Mouse (Mus musculus): Measurements from ENCODE around the gene Gpd1. TPM values are rescaled to one million over a fixed set of nuclear protein-coding genes. Genes with fewer than 3 reads are reported as not detected.

The Gpd1 gene
- polyA plus RNA-seq, 1 experiment from 2014 or later, result 42.2 TPM

GRCm38 (mm10) chr15:99677089-99677488 lies 40.2 kb upstream of the Gpd1 start:
- Histone ChIP-seq H3K4me3 (ENCODE audit: low read depth, low read length) (no peak overlapping the region), H3K4me1 (ENCODE audit: control insufficient read depth, low read depth, low read length) (no peaks in the 10 kb centered on the region), H3K9ac (ENCODE audit: low read depth, low read length) (no peak overlapping the region), H3K4me2 (ENCODE audit: low read depth, low read length) (no peak overlapping the region), H3K36me3 (ENCODE audit: control insufficient read depth, insufficient read depth) (no peaks in the 10 kb centered on the region), H3K27me3 (ENCODE audit: control insufficient read depth, insufficient read depth, low read depth, low read length) (peaks cover 28% of the 10 kb centered on the region), H3K9me3 (replicated peaks; ENCODE audit: control insufficient read depth, low read length) (no peaks in the 10 kb centered on the region), H3K27ac (ENCODE audit: low read length) (no peak overlapping the region)
- no peak for ATAC-seq (ENCODE audit: low read depth)
- WGBS (ENCODE audit: insufficient replicate concordance), result 48% methylated on average over 8 of the region's 8 CpGs

GRCm38 (mm10) chr15:99678063-99678800 lies 39.1 kb upstream of the Gpd1 start:
- Histone ChIP-seq H3K4me2 (ENCODE audit: low read depth, low read length) (no peak overlapping the region), H3K36me3 (ENCODE audit: control insufficient read depth, insufficient read depth) (no peaks in the 10 kb centered on the region), H3K27me3 (ENCODE audit: control insufficient read depth, insufficient read depth, low read depth, low read length) (peaks cover 17% of the 10 kb centered on the region), H3K4me1 (ENCODE audit: control insufficient read depth, low read depth, low read length) (no peaks in the 10 kb centered on the region), H3K9ac (ENCODE audit: low read depth, low read length) (no peak overlapping the region), H3K4me3 (ENCODE audit: low read depth, low read length) (no peak overlapping the region), H3K9me3 (replicated peaks; ENCODE audit: control insufficient read depth, low read length) (no peaks in the 10 kb centered on the region), H3K27ac (ENCODE audit: low read length) (no peak overlapping the region)
- ATAC-seq (ENCODE audit: low read depth), result no peak
- WGBS (ENCODE audit: insufficient replicate concordance), result 10% methylated on average over 13 of the region's 13 CpGs

GRCm38 (mm10) chr15:99679008-99679407 lies 38.3 kb upstream of the Gpd1 start:
- H3K27ac ChIP-seq (ENCODE audit: low read length), result no peak overlapping the region
- H3K4me2 ChIP-seq (ENCODE audit: low read depth, low read length), result no peak overlapping the region
- no peak for ATAC-seq (ENCODE audit: low read depth)
- H3K4me1 ChIP-seq (ENCODE audit: control insufficient read depth, low read depth, low read length), result no peaks in the 10 kb centered on the region
- WGBS (ENCODE audit: insufficient replicate concordance), result 65% methylated on average over 7 of the region's 7 CpGs
- H3K9me3 ChIP-seq (replicated peaks; ENCODE audit: control insufficient read depth, low read length), result no peaks in the 10 kb centered on the region
- no peak overlapping the region for H3K9ac ChIP-seq (ENCODE audit: low read depth, low read length)
- H3K4me3 ChIP-seq (ENCODE audit: low read depth, low read length), result no peak overlapping the region
- no peaks in the 10 kb centered on the region for H3K36me3 ChIP-seq (ENCODE audit: control insufficient read depth, insufficient read depth)
- H3K27me3 ChIP-seq (ENCODE audit: control insufficient read depth, insufficient read depth, low read depth, low read length), result peaks cover 9% of the 10 kb centered on the region

GRCm38 (mm10) chr15:99682880-99683279 lies 34.4 kb upstream of the Gpd1 start:
- H3K4me1 ChIP-seq (ENCODE audit: control insufficient read depth, low read depth, low read length), result no peaks in the 10 kb centered on the region
- 73% methylated on average over 7 of the region's 7 CpGs for WGBS (ENCODE audit: insufficient replicate concordance)
- no peaks in the 10 kb centered on the region for H3K9me3 ChIP-seq (replicated peaks; ENCODE audit: control insufficient read depth, low read length)
- no peak overlapping the region for H3K27ac ChIP-seq (ENCODE audit: low read length)
- no peak overlapping the region for H3K9ac ChIP-seq (ENCODE audit: low read depth, low read length)
- peaks cover 4% of the 10 kb centered on the region; the same call in 1 of the 2 replicates for H3K27me3 ChIP-seq (ENCODE audit: control insufficient read depth, insufficient read depth, low read depth, low read length)
- no peak for ATAC-seq (ENCODE audit: low read depth)
- no peak overlapping the region for H3K4me2 ChIP-seq (ENCODE audit: low read depth, low read length)
- no peak overlapping the region for H3K4me3 ChIP-seq (ENCODE audit: low read depth, low read length)
- no peaks in the 10 kb centered on the region for H3K36me3 ChIP-seq (ENCODE audit: control insufficient read depth, insufficient read depth)

- ATAC-seq (ENCODE audit: low read depth), result no peak
- Histone ChIP-seq H3K4me1 (ENCODE audit: control insufficient read depth, low read depth, low read length) (no peaks in the 10 kb centered on the region), H3K36me3 (ENCODE audit: control insufficient read depth, insufficient read depth) (no peaks in the 10 kb centered on the region), H3K27me3 (ENCODE audit: control insufficient read depth, insufficient read depth, low read depth, low read length) (no peaks in the 10 kb centered on the region; the same call in 1 of the 2 replicates), H3K4me3 (ENCODE audit: low read depth, low read length) (no peak overlapping the region), H3K9ac (ENCODE audit: low read depth, low read length) (no peak overlapping the region), H3K9me3 (replicated peaks; ENCODE audit: control insufficient read depth, low read length) (no peaks in the 10 kb centered on the region), H3K4me2 (ENCODE audit: low read depth, low read length) (no peak overlapping the region), H3K27ac (ENCODE audit: low read length) (no peak overlapping the region)
- WGBS (ENCODE audit: insufficient replicate concordance), result 75% methylated on average over 5 of the region's 5 CpGs
These were observed 33.2 kb upstream of the Gpd1 start for GRCm38 (mm10) chr15:99684156-99684555.

GRCm38 (mm10) chr15:99688712-99689111 lies 28.6 kb upstream of the Gpd1 start:
- Histone ChIP-seq H3K9me3 (replicated peaks; ENCODE audit: control insufficient read depth, low read length) (no peaks in the 10 kb centered on the region), H3K27me3 (ENCODE audit: control insufficient read depth, insufficient read depth, low read depth, low read length) (no peaks in the 10 kb centered on the region; the same call in 1 of the 2 replicates), H3K36me3 (ENCODE audit: control insufficient read depth, insufficient read depth) (no peaks in the 10 kb centered on the region), H3K4me2 (ENCODE audit: low read depth, low read length) (no peak overlapping the region), H3K4me3 (ENCODE audit: low read depth, low read length) (no peak overlapping the region), H3K4me1 (ENCODE audit: control insufficient read depth, low read depth, low read length) (no peaks in the 10 kb centered on the region), H3K9ac (ENCODE audit: low read depth, low read length) (no peak overlapping the region), H3K27ac (ENCODE audit: low read length) (no peak overlapping the region)
- no peak for ATAC-seq (ENCODE audit: low read depth)
- WGBS (ENCODE audit: insufficient replicate concordance), result 8% methylated on average over 4 of the region's 4 CpGs

GRCm38 (mm10) chr15:99690924-99691323 lies 26.4 kb upstream of the Gpd1 start:
- H3K9ac ChIP-seq (ENCODE audit: low read depth, low read length), result no peak overlapping the region
- H3K27ac ChIP-seq (ENCODE audit: low read length), result no peak overlapping the region
- H3K36me3 ChIP-seq (ENCODE audit: control insufficient read depth, insufficient read depth), result no peaks in the 10 kb centered on the region
- no peak for ATAC-seq (ENCODE audit: low read depth)
- H3K4me2 ChIP-seq (ENCODE audit: low read depth, low read length), result no peak overlapping the region
- WGBS (ENCODE audit: insufficient replicate concordance), result 16% methylated on average over 4 of the region's 4 CpGs
- no peaks in the 10 kb centered on the region; the same call in 1 of the 2 replicates for H3K27me3 ChIP-seq (ENCODE audit: control insufficient read depth, insufficient read depth, low read depth, low read length)
- H3K4me1 ChIP-seq (ENCODE audit: control insufficient read depth, low read depth, low read length), result no peaks in the 10 kb centered on the region
- H3K4me3 ChIP-seq (ENCODE audit: low read depth, low read length), result no peak overlapping the region
- H3K9me3 ChIP-seq (replicated peaks; ENCODE audit: control insufficient read depth, low read length), result no peaks in the 10 kb centered on the region

GRCm38 (mm10) chr15:99691976-99692375 lies 25.3 kb upstream of the Gpd1 start:
- Histone ChIP-seq H3K4me2 (ENCODE audit: low read depth, low read length) (no peak overlapping the region), H3K27me3 (ENCODE audit: control insufficient read depth, insufficient read depth, low read depth, low read length) (no peaks in the 10 kb centered on the region; the same call in none of the 2 replicates), H3K9me3 (replicated peaks; ENCODE audit: control insufficient read depth, low read length) (no peaks in the 10 kb centered on the region), H3K27ac (ENCODE audit: low read length) (no peak overlapping the region), H3K36me3 (ENCODE audit: control insufficient read depth, insufficient read depth) (no peaks in the 10 kb centered on the region), H3K4me3 (ENCODE audit: low read depth, low read length) (no peak overlapping the region), H3K9ac (ENCODE audit: low read depth, low read length) (no peak overlapping the region), H3K4me1 (ENCODE audit: control insufficient read depth, low read depth, low read length) (no peaks in the 10 kb centered on the region)
- no peak for ATAC-seq (ENCODE audit: low read depth)
- 42% methylated on average over 9 of the region's 9 CpGs for WGBS (ENCODE audit: insufficient replicate concordance)

- ATAC-seq (ENCODE audit: low read depth), result no peak
- Histone ChIP-seq H3K36me3 (ENCODE audit: control insufficient read depth, insufficient read depth) (no peaks in the 10 kb centered on the region), H3K9me3 (replicated peaks; ENCODE audit: control insufficient read depth, low read length) (no peaks in the 10 kb centered on the region), H3K9ac (ENCODE audit: low read depth, low read length) (no peak overlapping the region), H3K27ac (ENCODE audit: low read length) (no peak overlapping the region), H3K4me3 (ENCODE audit: low read depth, low read length) (no peak overlapping the region), H3K4me2 (ENCODE audit: low read depth, low read length) (no peak overlapping the region), H3K4me1 (ENCODE audit: control insufficient read depth, low read depth, low read length) (peaks cover 15% of the 10 kb centered on the region), H3K27me3 (ENCODE audit: control insufficient read depth, insufficient read depth, low read depth, low read length) (no peaks in the 10 kb centered on the region; the same call in none of the 2 replicates)
- 31% methylated on average over 2 of the region's 2 CpGs for whole genome bisulfite sequencing (ENCODE audit: insufficient replicate concordance)
These were observed 20.0 kb upstream of the Gpd1 start for GRCm38 (mm10) chr15:99697309-99697708.
